Mouse (Mus musculus): ENCODE data around the gene Med7.
"Not testable (repeated sequence)": the region's sequence is repeated elsewhere in the genome, so short reads cannot be mapped to it uniquely, and the experiment has no call there.

Gene Med7

DNA sequence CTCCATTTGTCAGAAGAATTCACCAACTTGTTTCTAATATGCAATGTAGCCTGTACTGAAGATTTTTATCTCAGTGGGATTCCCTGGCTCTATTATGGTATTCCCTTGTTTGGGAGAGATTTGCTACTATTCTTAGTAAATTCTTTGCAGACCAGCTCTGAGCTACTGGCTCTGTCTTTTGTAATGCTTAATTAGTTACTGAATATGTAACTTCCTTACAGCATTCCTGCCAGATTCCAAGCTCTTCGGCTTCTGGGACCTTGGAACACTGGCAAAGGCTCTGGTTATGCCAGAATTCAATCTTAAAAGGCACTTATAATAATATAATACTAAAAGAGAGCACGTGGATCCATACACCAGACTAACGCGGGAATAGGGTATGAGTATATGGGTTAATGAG lies 8.6 kb upstream of the Med7 start:
- DNase-seq (ENCODE audit: low read depth, low spot score) = not testable (repeated sequence)

DNA sequence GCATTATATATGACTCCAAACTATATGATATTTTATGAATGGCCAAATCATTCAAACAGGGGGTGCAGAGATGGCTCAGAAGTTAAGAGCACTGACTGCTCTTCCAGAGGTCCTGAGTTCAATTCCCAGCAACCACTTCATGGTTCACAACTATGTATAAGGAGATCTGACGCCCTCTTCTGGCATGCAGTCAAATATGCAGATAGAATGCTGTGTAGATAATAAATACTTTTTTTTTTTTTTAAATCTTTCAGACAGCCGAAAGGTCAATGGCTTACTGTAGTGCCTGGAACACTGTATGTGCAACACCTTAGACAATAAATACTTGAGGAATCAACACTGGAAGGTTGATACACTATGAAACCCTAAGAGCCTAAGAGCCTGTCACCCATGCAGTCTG lies 6.6 kb upstream of the Med7 start:
- DNase-seq (ENCODE audit: low read depth, low spot score) = no peak

DNA sequence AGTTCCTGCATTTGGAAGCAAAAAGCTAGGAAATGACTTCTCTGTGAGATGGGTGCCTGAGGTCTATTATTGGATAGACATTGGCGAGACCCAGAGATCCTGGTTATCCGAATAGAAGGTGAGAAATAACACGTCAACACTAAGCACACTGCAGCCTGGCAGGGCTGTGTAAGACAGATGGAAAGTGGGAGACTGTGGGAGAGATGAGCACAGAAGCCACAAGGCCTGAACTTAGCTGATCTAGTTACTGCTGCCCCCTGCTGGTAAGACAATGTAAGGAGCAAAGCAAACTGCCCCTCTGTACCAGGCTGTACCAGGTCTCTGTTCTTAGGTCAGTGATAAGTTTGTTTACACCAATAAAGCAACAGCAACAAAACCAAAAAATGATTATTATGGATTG lies 5.6 kb upstream of the Med7 start:
- peak; percentile 97 for DNase-seq (ENCODE audit: low read depth, low spot score)

DNA sequence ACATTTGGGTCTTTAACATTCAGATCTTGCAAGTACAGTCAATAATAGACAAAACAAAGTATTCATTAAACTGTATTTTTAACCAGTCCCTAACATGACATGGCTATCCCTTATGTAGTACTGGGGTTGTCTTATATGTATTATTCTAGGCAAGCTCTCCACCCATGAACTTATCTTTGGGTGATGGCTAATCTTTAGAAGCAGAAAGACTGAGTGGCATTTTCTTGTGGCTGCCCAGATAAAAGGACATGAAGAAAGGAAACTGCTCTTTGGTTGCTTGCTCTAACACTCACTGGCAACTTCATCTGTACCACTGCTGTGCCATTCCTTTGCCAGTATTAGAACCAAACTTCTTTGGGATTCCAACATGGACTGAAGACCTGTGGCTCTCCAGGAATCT lies 1.4 kb upstream of the Med7 start:
- DNase-seq (ENCODE audit: low read depth, low spot score) = no peak

DNA sequence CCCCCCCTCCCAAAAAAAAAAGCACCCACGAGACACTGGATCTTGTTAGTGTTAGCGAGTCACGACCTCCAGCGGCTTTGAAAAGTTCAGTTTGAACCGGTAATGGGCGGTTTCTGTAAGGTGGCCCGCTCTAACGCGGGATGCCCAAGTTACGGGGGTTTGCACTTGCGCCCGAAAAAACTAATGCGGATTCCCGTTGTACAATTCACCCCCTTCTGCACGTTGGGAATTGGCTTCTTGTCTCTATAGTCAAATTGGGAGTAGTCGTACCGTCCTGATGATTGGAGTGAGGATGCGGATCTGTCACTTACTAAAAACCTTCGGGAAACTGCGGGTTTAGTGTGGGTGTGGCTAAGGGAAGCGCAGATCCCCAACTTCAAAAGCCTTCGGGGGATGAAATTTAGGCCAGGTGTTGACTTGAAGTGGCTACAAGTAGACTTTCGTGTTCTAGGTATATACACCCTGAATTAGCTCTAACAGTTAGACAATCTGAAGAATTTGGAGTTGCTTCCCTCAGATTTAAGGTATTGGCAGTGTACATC lies 805 bp downstream of the Med7 start:
- DNase-seq (ENCODE audit: low read depth, low spot score) = peak; percentile 24

DNA sequence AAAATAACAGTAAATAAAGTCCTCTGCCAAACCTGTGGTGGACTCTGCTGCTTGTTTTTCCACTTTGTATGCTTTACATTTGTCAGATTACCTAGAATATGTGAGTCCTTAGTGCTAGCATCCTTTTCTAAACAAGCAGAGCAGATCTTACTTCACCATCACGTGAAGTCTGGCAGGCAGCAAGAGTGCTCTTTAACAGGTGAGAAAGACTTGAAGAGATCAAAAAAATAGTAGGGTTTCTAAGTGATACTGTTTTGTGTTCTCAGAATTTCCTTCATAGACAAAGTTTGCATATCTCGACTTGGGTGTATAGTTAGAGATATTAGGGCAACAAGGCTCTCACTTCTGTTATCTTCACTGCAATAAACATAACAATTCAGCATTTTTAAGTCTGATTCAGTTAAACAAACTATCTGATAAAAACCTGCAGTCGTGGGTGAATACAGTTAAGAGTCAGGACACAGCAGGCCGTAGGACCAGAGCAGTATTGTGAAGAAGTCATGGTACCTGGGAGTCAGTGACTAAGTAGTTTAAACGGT lies 2.3 kb downstream of the Med7 start:
- DNase-seq (ENCODE audit: low read depth, low spot score) = no peak

DNA sequence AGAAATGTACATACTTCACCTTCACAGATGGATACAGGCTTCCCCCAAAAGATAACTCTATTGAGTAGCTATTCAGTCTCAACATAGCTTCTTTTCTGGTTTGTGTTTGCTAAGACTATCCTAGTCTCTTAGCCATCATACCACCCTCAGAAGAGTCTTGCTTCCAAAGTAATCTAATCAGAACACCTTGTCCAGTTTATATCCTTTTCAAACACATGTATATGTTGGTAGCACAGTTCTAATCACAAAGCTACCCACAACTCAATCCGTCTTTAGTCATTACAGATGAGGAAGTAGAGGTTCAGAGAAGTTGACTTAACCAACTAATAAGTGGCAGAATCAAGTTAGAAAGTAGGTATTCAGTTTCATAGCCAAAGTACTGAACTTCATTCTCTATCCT lies 5.0 kb downstream of the Med7 start:
- no peak for DNase-seq (ENCODE audit: low read depth, low spot score)

DNA sequence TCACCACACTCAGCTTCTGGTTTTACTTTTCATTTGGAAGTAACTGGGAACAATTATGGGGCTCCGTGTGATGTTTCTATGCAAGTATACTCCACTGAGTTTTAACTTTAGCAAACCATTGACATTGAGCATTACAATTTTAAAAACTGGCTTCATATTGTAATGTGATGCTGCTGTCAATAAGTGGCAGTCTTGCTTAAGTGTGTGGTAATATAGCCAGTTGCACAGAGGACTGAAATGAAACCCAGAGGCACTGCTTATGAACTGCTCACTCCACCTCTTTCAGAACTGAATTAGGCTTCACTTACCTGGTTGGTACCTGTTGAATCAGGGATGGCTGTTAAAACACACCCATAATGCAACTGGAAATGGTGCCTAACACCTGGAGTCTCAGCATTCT lies 6.4 kb downstream of the Med7 start:
- no peak for DNase-seq (ENCODE audit: low read depth, low spot score)

DNA sequence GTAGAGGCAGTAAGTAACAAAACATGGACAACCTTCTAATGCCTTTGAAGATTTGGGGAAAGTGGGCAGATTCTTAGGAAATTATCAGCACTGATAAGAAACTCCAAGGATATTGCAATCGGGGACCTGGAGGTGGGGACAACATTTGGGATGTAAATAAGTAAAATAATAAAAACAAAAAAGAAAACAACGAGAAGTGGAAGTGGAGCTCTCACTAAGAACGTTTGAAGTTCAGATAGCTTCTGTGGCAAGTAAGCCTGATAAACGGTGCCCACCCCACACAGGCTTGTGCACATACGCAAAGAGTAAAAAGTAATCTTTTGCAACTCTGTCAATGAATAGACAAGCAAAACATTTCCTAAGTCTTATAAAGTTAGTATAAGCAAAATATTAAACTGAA lies 7.3 kb downstream of the Med7 start:
- no peak for DNase-seq (ENCODE audit: low read depth, low spot score)

DNA sequence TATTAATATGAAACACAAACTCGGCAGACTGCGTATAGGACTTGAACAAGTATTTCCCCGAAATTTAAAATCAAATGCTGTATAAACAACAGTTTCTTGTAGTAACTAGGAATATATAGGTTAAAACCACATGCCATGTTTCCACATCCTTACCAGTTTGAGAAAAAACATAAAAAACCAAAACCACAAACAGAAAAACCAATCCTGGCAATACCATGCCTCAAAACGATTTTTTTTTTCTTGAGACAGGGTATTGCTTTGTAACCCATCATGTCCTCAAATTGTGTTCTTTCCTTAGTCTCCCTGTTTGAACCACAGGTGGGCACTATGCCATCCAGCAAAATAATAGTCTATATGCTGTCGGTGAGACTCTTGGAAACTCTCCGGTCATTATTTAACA lies 9.4 kb downstream of the Med7 start:
- no peak for DNase-seq (ENCODE audit: low read depth, low spot score)

DNA sequence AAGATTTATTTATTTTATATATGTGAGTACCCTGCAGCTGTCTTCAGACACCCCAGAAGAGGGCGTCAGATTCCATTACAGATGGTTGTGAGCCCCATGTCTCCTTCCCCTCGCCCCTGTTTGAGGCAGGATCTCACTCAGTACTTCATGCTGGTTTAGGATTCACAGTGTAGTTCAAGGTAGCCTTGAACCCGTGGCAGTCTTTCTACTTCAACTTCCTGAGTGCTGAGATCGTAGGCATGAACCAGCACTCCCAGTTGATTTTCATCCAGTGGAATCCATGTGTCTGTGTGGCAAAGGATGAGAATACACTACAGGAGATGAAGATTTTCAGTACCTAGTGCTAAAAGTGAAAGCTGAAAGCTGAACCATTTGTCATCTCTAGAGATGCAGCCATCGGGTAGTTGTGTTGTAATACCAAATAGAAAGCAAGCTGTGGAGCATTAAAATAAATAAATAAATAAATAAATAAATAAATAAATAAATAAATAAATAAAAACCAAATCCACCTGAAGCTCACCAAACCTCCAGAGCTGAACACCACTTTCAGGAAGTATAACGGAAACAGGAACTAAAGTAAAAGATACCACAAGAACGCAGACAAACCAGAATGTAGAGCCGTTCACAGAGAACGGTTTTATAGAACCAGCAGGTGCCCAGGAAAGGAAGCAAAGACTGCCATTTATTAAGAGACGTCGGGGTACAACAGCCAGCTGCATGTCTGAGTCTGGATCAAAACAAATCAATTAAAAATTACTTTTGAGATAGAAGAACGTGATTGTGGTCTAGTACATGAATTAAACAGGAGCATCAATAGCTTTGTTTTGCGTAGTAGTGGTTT lies 11.1 kb downstream of the Med7 start:
- DNase-seq (ENCODE audit: low read depth, low spot score) = no peak

DNA sequence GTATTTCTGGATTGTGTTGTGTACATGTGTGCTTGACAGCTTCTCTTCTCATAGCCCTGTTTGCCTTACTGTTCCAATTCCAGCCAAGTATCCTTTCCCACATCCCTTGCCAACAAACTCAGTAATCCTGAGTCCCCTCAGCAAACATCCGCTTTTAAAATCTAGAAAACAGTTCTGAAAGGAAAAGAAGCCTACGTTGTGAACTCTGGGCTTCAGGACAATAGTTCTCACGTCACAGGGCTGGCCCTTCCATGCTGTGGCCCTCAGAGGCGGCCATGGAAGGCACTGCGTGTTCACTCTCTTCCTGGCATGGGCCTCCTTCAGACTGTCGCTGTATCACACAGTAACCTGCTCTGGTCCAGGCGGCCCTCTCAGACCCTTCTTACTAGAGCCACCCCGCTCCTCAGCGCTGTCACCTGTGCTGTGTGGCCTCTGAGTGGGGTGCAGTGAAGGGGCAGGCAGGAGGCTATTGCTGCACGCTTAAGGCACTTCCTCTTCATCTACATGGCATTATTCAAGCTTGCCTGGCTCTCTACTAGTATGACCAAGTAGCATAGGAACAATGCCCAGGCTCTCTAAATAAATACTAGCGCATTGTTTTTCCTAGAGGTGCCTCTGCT lies 12.8 kb downstream of the Med7 start:
- no peak for DNase-seq (ENCODE audit: low read depth, low spot score)

DNA sequence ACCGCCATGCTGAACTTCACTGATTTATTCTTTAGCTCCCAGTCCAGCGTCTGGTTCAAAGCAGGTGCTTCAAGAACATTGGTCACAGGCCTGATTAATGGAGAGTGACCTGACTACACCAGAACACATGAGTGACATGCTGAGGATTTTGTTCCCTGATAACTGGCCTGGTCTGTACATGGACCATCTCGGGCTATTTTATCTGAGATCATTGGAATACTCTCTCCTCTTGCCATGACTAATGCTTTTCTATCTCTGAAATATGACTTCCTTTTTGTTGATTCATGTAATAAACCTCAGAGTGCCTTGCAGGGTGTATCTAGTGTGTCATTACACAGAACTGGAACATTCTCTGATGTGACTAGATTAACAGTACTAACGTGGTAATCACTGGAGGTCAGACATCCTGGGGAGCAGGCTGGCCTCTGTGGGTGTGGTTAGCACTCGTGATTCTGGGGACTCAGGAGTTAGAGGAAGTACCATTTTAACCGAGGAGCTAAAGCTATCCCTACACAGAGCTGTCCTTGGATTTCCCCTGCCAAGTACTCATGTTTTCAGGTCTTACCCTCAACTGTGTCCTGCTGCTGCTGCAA lies 17.8 kb downstream of the Med7 start, which contains the start of gene Havcr2:
Gene Havcr2 (plus strand): TSS at position 483 of the 593 bp plus-strand sequence.
- no peak for DNase-seq (ENCODE audit: low read depth, low spot score)

DNA sequence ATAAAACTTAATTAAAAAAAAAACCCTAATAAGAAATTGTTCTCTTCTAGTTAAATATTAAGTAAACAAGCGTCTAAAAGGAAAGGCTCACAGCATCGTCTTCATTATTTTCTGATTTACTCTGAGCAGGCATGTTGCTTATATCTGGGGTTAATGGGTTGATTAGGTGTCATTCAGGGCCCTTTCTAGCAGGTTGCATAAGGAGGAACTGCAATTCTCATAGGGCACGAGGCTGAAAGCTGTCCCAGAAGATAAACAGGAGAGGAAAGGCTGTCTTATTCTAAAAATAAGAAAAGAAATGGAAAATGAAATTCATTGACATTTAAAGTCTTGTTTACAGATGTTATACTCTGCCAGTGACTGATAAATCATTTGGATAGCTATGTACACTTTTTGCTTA lies 23.2 kb downstream of the Med7 start:
- no peak for DNase-seq (ENCODE audit: low read depth, low spot score)

DNA sequence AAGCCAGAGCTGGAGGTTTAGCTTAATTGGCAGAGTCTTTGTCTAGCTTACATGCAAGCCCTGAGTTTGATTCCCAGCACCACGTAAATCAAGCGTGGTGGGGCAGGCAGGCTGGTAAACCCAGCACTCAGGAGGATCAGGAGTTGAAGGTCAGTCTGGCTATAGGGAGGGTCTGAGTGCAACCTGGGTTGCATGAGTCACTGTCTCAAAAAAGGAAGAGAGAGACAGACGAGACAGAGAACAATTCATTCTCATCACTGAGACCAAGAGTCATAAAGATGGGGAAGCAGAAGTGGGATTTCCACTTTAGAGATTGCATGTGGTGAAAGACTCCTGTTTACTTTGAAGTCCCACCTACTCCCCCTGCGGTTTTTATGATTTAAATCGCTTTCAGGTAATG lies 24.6 kb downstream of the Med7 start:
- peak; percentile 4 for DNase-seq (ENCODE audit: low read depth, low spot score)

DNA sequence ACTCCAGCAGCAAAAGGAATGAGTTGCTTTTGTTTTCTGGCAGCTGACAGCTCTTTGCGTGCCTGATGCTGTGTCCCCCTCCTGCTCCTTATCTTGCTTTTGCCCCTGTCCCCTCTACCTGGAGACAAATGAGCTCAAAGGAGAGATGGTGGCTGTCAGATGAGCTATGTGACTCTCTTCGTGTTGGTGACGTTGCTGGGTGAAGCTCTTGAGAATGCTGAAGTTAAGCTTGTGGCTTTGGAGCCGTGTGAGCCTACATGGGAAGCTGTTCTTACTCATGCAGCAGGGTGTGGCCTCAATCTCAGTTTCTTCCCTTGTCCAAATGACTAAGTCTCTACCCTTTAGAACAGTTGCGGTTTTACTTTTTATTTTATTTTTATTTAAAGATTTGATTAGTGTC lies 25.2 kb downstream of the Med7 start:
- peak; percentile 5 for DNase-seq (ENCODE audit: low read depth, low spot score)

DNA sequence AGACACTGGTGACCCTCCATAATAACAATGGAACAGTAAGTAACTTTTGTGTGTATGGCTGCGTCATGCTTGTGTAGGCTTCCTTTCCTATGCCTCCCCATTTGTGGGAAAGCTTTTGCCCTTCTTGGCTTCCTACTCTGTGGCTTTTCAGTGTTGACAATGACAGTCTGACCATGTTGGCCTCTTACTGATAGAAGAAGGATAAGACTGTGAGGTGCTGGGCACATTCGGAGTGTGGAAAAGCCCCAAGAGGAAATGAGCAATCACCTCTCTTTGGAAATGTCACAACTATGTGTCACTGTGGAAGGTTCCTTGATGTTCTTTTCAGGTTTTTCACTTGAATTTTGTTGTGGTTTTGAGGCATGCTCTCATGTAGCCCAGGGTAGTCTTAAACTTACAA lies 30.2 kb downstream of the Med7 start:
- DNase-seq (ENCODE audit: low read depth, low spot score) = no peak

DNA sequence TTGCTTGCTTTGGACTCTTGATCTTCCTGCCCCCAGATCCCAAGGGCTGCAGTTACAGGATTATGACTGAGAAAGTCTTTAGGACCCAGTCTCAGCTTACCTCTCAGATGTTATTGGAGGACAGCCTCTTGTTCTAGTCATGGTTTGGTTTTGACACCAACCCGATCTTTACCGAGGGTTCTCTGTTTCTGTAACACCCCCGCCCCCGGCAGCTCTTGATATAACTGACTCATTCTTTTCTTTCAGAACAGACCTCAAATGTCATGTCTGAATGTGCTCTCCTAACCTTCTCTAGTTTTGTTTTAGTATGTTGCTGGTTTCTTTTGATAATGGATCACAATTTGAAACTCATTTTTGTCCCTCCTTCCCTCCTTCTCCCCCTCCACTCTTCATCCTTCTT lies 37.5 kb downstream of the Med7 start:
- peak; percentile 10 for DNase-seq (ENCODE audit: low read depth, low spot score)

DNA sequence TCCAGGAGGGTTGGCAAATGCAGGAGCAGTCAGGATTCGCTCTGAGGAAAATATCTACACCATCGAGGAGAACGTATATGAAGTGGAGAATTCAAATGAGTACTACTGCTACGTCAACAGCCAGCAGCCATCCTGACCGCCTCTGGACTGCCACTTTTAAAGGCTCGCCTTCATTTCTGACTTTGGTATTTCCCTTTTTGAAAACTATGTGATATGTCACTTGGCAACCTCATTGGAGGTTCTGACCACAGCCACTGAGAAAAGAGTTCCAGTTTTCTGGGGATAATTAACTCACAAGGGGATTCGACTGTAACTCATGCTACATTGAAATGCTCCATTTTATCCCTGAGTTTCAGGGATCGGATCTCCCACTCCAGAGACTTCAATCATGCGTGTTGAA lies 42.6 kb downstream of the Med7 start:
- no peak for DNase-seq (ENCODE audit: low read depth, low spot score)

DNA sequence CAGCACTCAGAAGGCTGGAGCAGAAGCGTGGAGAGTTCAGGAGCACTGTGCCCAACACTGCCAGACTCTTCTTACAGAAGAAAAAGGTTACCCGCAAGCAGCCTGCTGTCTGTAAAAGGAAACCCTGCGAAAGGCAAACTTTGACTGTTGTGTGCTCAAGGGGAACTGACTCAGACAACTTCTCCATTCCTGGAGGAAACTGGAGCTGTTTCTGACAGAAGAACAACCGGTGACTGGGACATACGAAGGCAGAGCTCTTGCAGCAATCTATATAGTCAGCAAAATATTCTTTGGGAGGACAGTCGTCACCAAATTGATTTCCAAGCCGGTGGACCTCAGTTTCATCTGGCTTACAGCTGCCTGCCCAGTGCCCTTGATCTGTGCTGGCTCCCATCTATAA lies 43.8 kb downstream of the Med7 start:
- DNase-seq (ENCODE audit: low read depth, low spot score) = peak; percentile 56

DNA sequence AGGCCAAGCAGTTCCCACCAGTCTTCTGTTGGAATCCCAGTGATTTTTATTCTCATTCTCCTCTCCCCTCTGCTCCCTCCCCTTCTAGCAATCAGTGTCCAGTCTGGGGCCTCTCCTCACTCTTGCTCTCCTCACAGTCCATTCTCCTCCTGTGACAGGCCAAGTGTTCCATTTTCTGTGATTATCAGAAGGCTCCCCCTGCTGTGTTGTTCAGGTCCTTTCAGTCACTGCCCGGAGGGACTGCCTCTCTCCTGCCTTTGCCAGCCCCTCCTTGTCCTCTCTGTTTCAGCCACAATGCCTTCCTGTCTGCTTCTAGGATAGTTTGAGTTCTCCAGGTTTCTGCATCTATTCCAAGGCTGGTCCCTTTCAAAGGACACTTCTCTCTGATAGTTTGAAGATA lies 51.5 kb downstream of the Med7 start:
- no peak for DNase-seq (ENCODE audit: low read depth, low spot score)

DNA sequence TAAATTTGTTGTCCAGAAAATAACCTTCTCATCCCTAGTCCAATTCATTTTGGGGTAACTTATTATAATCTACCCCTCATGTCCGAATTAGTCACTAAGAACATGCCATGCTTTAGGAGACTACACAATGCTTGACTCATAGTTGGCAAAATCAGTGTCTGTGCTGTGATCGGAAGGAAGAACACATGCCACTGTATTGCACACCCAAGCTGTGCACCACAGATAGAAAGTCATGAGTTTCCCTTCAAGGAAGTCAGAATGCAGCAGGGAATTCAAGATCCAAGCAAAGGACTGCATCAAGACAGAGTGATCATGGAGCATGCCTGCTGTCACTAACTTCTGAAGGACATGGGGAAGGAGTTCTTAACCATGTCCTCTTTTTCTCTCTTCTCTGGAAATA lies 51.9 kb downstream of the Med7 start:
- peak; percentile 53 for DNase-seq (ENCODE audit: low read depth, low spot score)

Data from brain, adult 2 months (tissue).